Mouse (Mus musculus) CD4-positive, CD25-positive, alpha-beta regulatory T cell, adult 2 months (primary cell): ENCODE measurements around the gene Wdhd1.

ENCODE experiments used
- DNase-seq: peaks from one replicate; pipeline ENCODE4 v3.0.0-alpha.2; 2012; ENCODE audit warnings: low read depth, low spot score

Wdhd1 gene

GRCm38 (mm10) chr14:47222631-47223450 lies 53.8 kb downstream of the Wdhd1 start:
- peak; percentile 26 for DNase-seq

GRCm38 (mm10) chr14:47221567-47221966 lies 55.1 kb downstream of the Wdhd1 start:
- DNase-seq = no peak

GRCm38 (mm10) chr14:47220231-47221025 lies 56.2 kb downstream of the Wdhd1 start:
- no peak for DNase-seq

- no peak for DNase-seq
Measured at GRCm38 (mm10) chr14:47218766-47219606, 57.7 kb downstream of the Wdhd1 start.

- DNase-seq = no peak
Measured at GRCm38 (mm10) chr14:47216541-47216940, 60.1 kb downstream of the Wdhd1 start.

- DNase-seq = no peak
Measured at GRCm38 (mm10) chr14:47214367-47214766, 62.3 kb downstream of the Wdhd1 start.

- DNase-seq = no peak
Measured at GRCm38 (mm10) chr14:47213305-47213704, 63.4 kb downstream of the Wdhd1 start.

- DNase-seq = no peak
Measured at GRCm38 (mm10) chr14:47209669-47210164, 66.9 kb downstream of the Wdhd1 start.

- DNase-seq = no peak
Measured at GRCm38 (mm10) chr14:47208564-47209493, 67.8 kb downstream of the Wdhd1 start.

- no peak for DNase-seq
Measured at GRCm38 (mm10) chr14:47206601-47207000, 70.1 kb downstream of the Wdhd1 start.

- no peak for DNase-seq
Measured at GRCm38 (mm10) chr14:47205270-47205972, 71.2 kb downstream of the Wdhd1 start.

GRCm38 (mm10) chr14:47197340-47197739 lies 79.3 kb downstream of the Wdhd1 start:
- no peak for DNase-seq

GRCm38 (mm10) chr14:47196711-47197110 lies 79.9 kb downstream of the Wdhd1 start:
- DNase-seq = no peak

GRCm38 (mm10) chr14:47194096-47194495 lies 82.6 kb downstream of the Wdhd1 start:
- peak; percentile 70 for DNase-seq

- no peak for DNase-seq
Measured at GRCm38 (mm10) chr14:47193506-47193905, 83.2 kb downstream of the Wdhd1 start.

GRCm38 (mm10) chr14:47191861-47192260 lies 84.8 kb downstream of the Wdhd1 start:
- DNase-seq = no peak
